Mouse (Mus musculus): ENCODE results near the gene Fam243. TPM values are rescaled to one million over a fixed set of nuclear protein-coding genes. Genes with fewer than 3 reads are reported as not detected.

Gene Fam243
- not detected in 2 replicates for polyA plus RNA-seq (2012; rRNA removed)

- 93% methylated on average over 8 of the region's 8 CpGs for WGBS
- no peaks in the 10 kb centered on the region for H3K4me1 ChIP-seq (ENCODE audit: control insufficient read depth, insufficient read depth, insufficient read length, low read length)
- no peak within 1 kb of the TSS for H3K4me3 ChIP-seq (ENCODE audit: low read depth, low read length)
- no peaks in the 10 kb centered on the region for H3K27me3 ChIP-seq (ENCODE audit: control insufficient read depth, insufficient read depth, low read length)
- H3K27ac ChIP-seq (ENCODE audit: insufficient read depth, low read depth, low read length), result no peak within 1 kb of the TSS
- TF ChIP-seq CTCF (IDR thresholded peaks at IDR 0.05; ENCODE audit: extremely low read depth, insufficient read length, insufficient replicate concordance, low read depth, low read length) (no peak), POLR2A (IDR thresholded peaks at IDR 0.05; ENCODE audit: low read depth, low read length) (no peak)
- H3K36me3 ChIP-seq (ENCODE audit: control insufficient read depth, insufficient read depth, low read length), result no peaks in the 10 kb centered on the region
Observed at GRCm38 (mm10) chr16:92321341-92321740, at the start of gene Fam243. Gene Fam243, minus strand, starts transcription at chr16:92321441.

GRCm38 (mm10) chr16:92369260-92369659 lies 48.0 kb upstream of the Fam243 start:
- 16% methylated on average over 2 of the region's 2 CpGs for WGBS
- TF ChIP-seq CTCF (IDR thresholded peaks at IDR 0.05; ENCODE audit: extremely low read depth, insufficient read length, insufficient replicate concordance, low read depth, low read length) (no peak), POLR2A (IDR thresholded peaks at IDR 0.05; ENCODE audit: low read depth, low read length) (no peak)
- Histone ChIP-seq H3K4me3 (ENCODE audit: low read depth, low read length) (no peak overlapping the region), H3K4me1 (ENCODE audit: control insufficient read depth, insufficient read depth, insufficient read length, low read length) (no peaks in the 10 kb centered on the region), H3K27me3 (ENCODE audit: control insufficient read depth, insufficient read depth, low read length) (no peaks in the 10 kb centered on the region), H3K36me3 (ENCODE audit: control insufficient read depth, insufficient read depth, low read length) (no peaks in the 10 kb centered on the region), H3K27ac (ENCODE audit: insufficient read depth, low read depth, low read length) (no peak overlapping the region)

- H3K4me3 ChIP-seq (ENCODE audit: low read depth, low read length), result no peak overlapping the region
- TF ChIP-seq CTCF (IDR thresholded peaks at IDR 0.05; ENCODE audit: extremely low read depth, insufficient read length, insufficient replicate concordance, low read depth, low read length), result no peak
- TF ChIP-seq POLR2A (IDR thresholded peaks at IDR 0.05; ENCODE audit: low read depth, low read length), result no peak
- WGBS, result 66% methylated on average over 7 of the region's 7 CpGs
- H3K36me3 ChIP-seq (ENCODE audit: control insufficient read depth, insufficient read depth, low read length), result no peaks in the 10 kb centered on the region
- H3K27ac ChIP-seq (ENCODE audit: insufficient read depth, low read depth, low read length), result no peak overlapping the region
- no peaks in the 10 kb centered on the region for H3K4me1 ChIP-seq (ENCODE audit: control insufficient read depth, insufficient read depth, insufficient read length, low read length)
- H3K27me3 ChIP-seq (ENCODE audit: control insufficient read depth, insufficient read depth, low read length), result no peaks in the 10 kb centered on the region
Observed at GRCm38 (mm10) chr16:92365477-92365876, 44.2 kb upstream of the Fam243 start.

GRCm38 (mm10) chr16:92360711-92361110 lies 39.5 kb upstream of the Fam243 start:
- Histone ChIP-seq H3K4me3 (ENCODE audit: low read depth, low read length) (no peak overlapping the region), H3K4me1 (ENCODE audit: control insufficient read depth, insufficient read depth, insufficient read length, low read length) (no peaks in the 10 kb centered on the region), H3K27ac (ENCODE audit: insufficient read depth, low read depth, low read length) (no peak overlapping the region), H3K27me3 (ENCODE audit: control insufficient read depth, insufficient read depth, low read length) (no peaks in the 10 kb centered on the region), H3K36me3 (ENCODE audit: control insufficient read depth, insufficient read depth, low read length) (no peaks in the 10 kb centered on the region)
- whole genome bisulfite sequencing, result 49% methylated on average over 7 of the region's 7 CpGs
- TF ChIP-seq CTCF (IDR thresholded peaks at IDR 0.05; ENCODE audit: extremely low read depth, insufficient read length, insufficient replicate concordance, low read depth, low read length) (no peak), POLR2A (IDR thresholded peaks at IDR 0.05; ENCODE audit: low read depth, low read length) (no peak)

GRCm38 (mm10) chr16:92359229-92359628 lies 38.0 kb upstream of the Fam243 start, which contains the start of gene Kcne1:
Gene Kcne1, minus strand, starts transcription at chr16:92359468.
- H3K4me1 ChIP-seq (ENCODE audit: control insufficient read depth, insufficient read depth, insufficient read length, low read length), result no peaks in the 10 kb centered on the region
- H3K27me3 ChIP-seq (ENCODE audit: control insufficient read depth, insufficient read depth, low read length), result no peaks in the 10 kb centered on the region
- 37% methylated on average over 9 of the region's 9 CpGs for WGBS
- H3K36me3 ChIP-seq (ENCODE audit: control insufficient read depth, insufficient read depth, low read length), result no peaks in the 10 kb centered on the region
- TF ChIP-seq POLR2A (IDR thresholded peaks at IDR 0.05; ENCODE audit: low read depth, low read length) (no peak), CTCF (IDR thresholded peaks at IDR 0.05; ENCODE audit: extremely low read depth, insufficient read length, insufficient replicate concordance, low read depth, low read length) (no peak)
- no peak within 1 kb of the TSS for H3K4me3 ChIP-seq (ENCODE audit: low read depth, low read length)
- H3K27ac ChIP-seq (ENCODE audit: insufficient read depth, low read depth, low read length), result no peak within 1 kb of the TSS

- TF ChIP-seq POLR2A (IDR thresholded peaks at IDR 0.05; ENCODE audit: low read depth, low read length), result no peak
- no peak for TF ChIP-seq CTCF (IDR thresholded peaks at IDR 0.05; ENCODE audit: extremely low read depth, insufficient read length, insufficient replicate concordance, low read depth, low read length)
- 51% methylated on average over 9 of the region's 9 CpGs for WGBS
- Histone ChIP-seq H3K4me1 (ENCODE audit: control insufficient read depth, insufficient read depth, insufficient read length, low read length) (no peaks in the 10 kb centered on the region), H3K36me3 (ENCODE audit: control insufficient read depth, insufficient read depth, low read length) (no peaks in the 10 kb centered on the region), H3K4me3 (ENCODE audit: low read depth, low read length) (no peak overlapping the region), H3K27ac (ENCODE audit: insufficient read depth, low read depth, low read length) (no peak overlapping the region), H3K27me3 (ENCODE audit: control insufficient read depth, insufficient read depth, low read length) (no peaks in the 10 kb centered on the region)
Observed at GRCm38 (mm10) chr16:92358734-92359133, 37.5 kb upstream of the Fam243 start.

GRCm38 (mm10) chr16:92357566-92357965 lies 36.3 kb upstream of the Fam243 start:
- WGBS, result 89% methylated on average over 10 of the region's 10 CpGs
- Histone ChIP-seq H3K27ac (ENCODE audit: insufficient read depth, low read depth, low read length) (no peak overlapping the region), H3K4me1 (ENCODE audit: control insufficient read depth, insufficient read depth, insufficient read length, low read length) (no peaks in the 10 kb centered on the region), H3K27me3 (ENCODE audit: control insufficient read depth, insufficient read depth, low read length) (no peaks in the 10 kb centered on the region), H3K36me3 (ENCODE audit: control insufficient read depth, insufficient read depth, low read length) (no peaks in the 10 kb centered on the region), H3K4me3 (ENCODE audit: low read depth, low read length) (no peak overlapping the region)
- no peak for TF ChIP-seq CTCF (IDR thresholded peaks at IDR 0.05; ENCODE audit: extremely low read depth, insufficient read length, insufficient replicate concordance, low read depth, low read length)
- TF ChIP-seq POLR2A (IDR thresholded peaks at IDR 0.05; ENCODE audit: low read depth, low read length), result no peak
